Mouse (Mus musculus) lung, postnatal 4 days (tissue): ENCODE measurements at regions not wholly inside any gene's neighbourhood (a gene's known extent, or its start where the extent isn't known, plus 50 kb on each side); places are given as distances from the start of the nearest gene placed in this dataset.
"Not testable (repeated sequence)": the region's sequence is repeated elsewhere in the genome, so short reads cannot be mapped to it uniquely, and the experiment has no call there.

Source experiments
- DNase-seq, 2 experiments: peaks; one replicate each; pipeline ENCODE4 v3.0.0; 2021

GRCm38 (mm10) chr16:65312947-65313346, 207.3 kb upstream of the Htr1f start:
- DNase-seq, result no peak

- DNase-seq, result no peak
These were observed 205.3 kb upstream of the Pou1f1 start for GRCm38 (mm10) chr16:65315052-65315451.

- no peak for DNase-seq
These were observed 187.9 kb upstream of the Pou1f1 start for GRCm38 (mm10) chr16:65332412-65332811.

- no peak for DNase-seq
These were observed 181.1 kb upstream of the Pou1f1 start for GRCm38 (mm10) chr16:65339225-65339624.

GRCm38 (mm10) chr16:65359881-65360280, 160.4 kb upstream of the Pou1f1 start:
- DNase-seq, result no peak

GRCm38 (mm10) chr16:65369271-65369670, 151.0 kb upstream of the Pou1f1 start:
- no peak for DNase-seq

- peak in 1 of 2 experiments; percentile 5 for DNase-seq
These were observed 149.4 kb upstream of the Pou1f1 start for GRCm38 (mm10) chr16:65370939-65371338.

GRCm38 (mm10) chr16:65376553-65376952, 143.8 kb upstream of the Pou1f1 start:
- no peak for DNase-seq

- DNase-seq, result no peak
These were observed 142.0 kb upstream of the Pou1f1 start for GRCm38 (mm10) chr16:65378276-65378675.

GRCm38 (mm10) chr16:65379939-65380338, 140.4 kb upstream of the Pou1f1 start:
- DNase-seq, result no peak

- no peak for DNase-seq
These were observed 116.2 kb upstream of the Pou1f1 start for GRCm38 (mm10) chr16:65403926-65404648.

GRCm38 (mm10) chr16:65404816-65405215, 115.5 kb upstream of the Pou1f1 start:
- DNase-seq, result no peak

- no peak for DNase-seq
These were observed 114.3 kb upstream of the Pou1f1 start for GRCm38 (mm10) chr16:65405824-65406556.

- DNase-seq, result not testable (repeated sequence)
These were observed 88.3 kb upstream of the Pou1f1 start for GRCm38 (mm10) chr16:65432046-65432445.

- DNase-seq, result no peak
These were observed 84.2 kb upstream of the Pou1f1 start for GRCm38 (mm10) chr16:65436076-65436475.

GRCm38 (mm10) chr16:65441954-65442353, 78.4 kb upstream of the Pou1f1 start:
- DNase-seq, result no peak

- DNase-seq, result peak in 1 of 2 experiments; percentile 30
These were observed 71.5 kb upstream of the Pou1f1 start for GRCm38 (mm10) chr16:65448810-65449209.

- DNase-seq, result no peak
These were observed 69.6 kb upstream of the Pou1f1 start for GRCm38 (mm10) chr16:65450706-65451105.

GRCm38 (mm10) chr16:65451885-65452284, 68.4 kb upstream of the Pou1f1 start:
- no peak for DNase-seq

GRCm38 (mm10) chr16:65456948-65457347, 63.4 kb upstream of the Pou1f1 start:
- DNase-seq, result not testable (repeated sequence)

GRCm38 (mm10) chr16:65458234-65458633, 62.1 kb upstream of the Pou1f1 start:
- DNase-seq, result no peak

- DNase-seq, result no peak
These were observed 50.6 kb upstream of the Pou1f1 start for GRCm38 (mm10) chr16:65469681-65470080.
